Mouse (Mus musculus) liver, adult 2 months (tissue): Measurements from ENCODE around the gene Nek3. TPM values are rescaled to one million over a fixed set of nuclear protein-coding genes. Genes with fewer than 3 reads are reported as not detected.

Experiments
- DNase-seq: peaks from one replicate; pipeline ENCODE4 v3.0.0-alpha.2; 2011; ENCODE audit warnings: low read depth, low spot score; ENCODE audit errors: extremely low read depth
- H3K27ac ChIP-seq: fragments of 200-500 bp; replicated peaks from 2 replicates; pipeline ENCODE4 v1.5.1; 2012; ENCODE audit warnings: low read depth, mild to moderate bottlenecking, control low read depth, inconsistent platforms, low read length; ENCODE audit not compliant: insufficient read depth
- H3K27me3 ChIP-seq: fragments of 200-500 bp; 2 replicates; pipeline ENCODE4 v1.6.1; 2012; ENCODE audit warnings: mild to moderate bottlenecking, moderate library complexity, low read length, inconsistent platforms; ENCODE audit not compliant: control insufficient read depth, insufficient read depth
- H3K36me3 ChIP-seq: fragments of 200-500 bp; 2 replicates; pipeline ENCODE4 v1.6.1; 2012; ENCODE audit warnings: low read length, inconsistent platforms; ENCODE audit not compliant: control insufficient read depth, insufficient read depth
- H3K4me1 ChIP-seq: fragments of 200-500 bp; 2 replicates; pipeline ENCODE4 v1.6.1; 2011; ENCODE audit warnings: low read length; ENCODE audit not compliant: control insufficient read depth, insufficient read depth
- H3K4me3 ChIP-seq: fragments of 200-500 bp; 2 replicates; pipeline ENCODE4 v1.5.1; 2011; ENCODE audit warnings: low read depth, mild to moderate bottlenecking, control low read depth, low read length, moderate library complexity; ENCODE audit not compliant: insufficient read depth
- H3K79me2 ChIP-seq: fragments of 200-500 bp; 2 replicates; pipeline ENCODE4 v1.6.1; 2012; ENCODE audit warnings: inconsistent platforms, mild to moderate bottlenecking, low read length, moderate library complexity; ENCODE audit not compliant: control insufficient read depth, insufficient read depth
- H3K9ac ChIP-seq: fragments of 200-500 bp; 2 replicates; pipeline ENCODE4 v1.6.1; 2012; ENCODE audit warnings: low read depth, mild to moderate bottlenecking, control low read depth, inconsistent platforms, low read length
- CTCF ChIP-seq: fragments of 200-500 bp; IDR thresholded peaks from 2 replicates; pipeline ENCODE4 v1.5.1; 2011; ENCODE audit warnings: low read depth, low read length, control low read depth
- POLR2A ChIP-seq: fragments of 200-500 bp; IDR thresholded peaks from 2 replicates; pipeline ENCODE4 v1.6.1; 2011; ENCODE audit warnings: low read length, control low read depth; ENCODE audit not compliant: insufficient read depth; ENCODE audit errors: extremely low read depth
- WGBS: fragments of 180-500 bp; shearing (Covaris S2); methylation state at CpG from one replicate; pipeline ENCODE4 v1.1.7; 2018; 5-methylcytosine and 5-hydroxymethylcytosine counted together
- polyA plus RNA-seq: library from polyadenylated mRNA; depleted of rRNA; stranded (reverse); fragments of >200 nt; gene quantifications from 2 replicates; pipeline ENCODE4 v1.2.3, GENCODE M21; 2012
- total RNA-seq: library from RNA; depleted of rRNA; stranded (reverse); fragments of >200 nt; gene quantifications from 2 replicates; pipeline ENCODE4 v1.2.3, GENCODE M21; 2014

The Nek3 gene
- total and polyA plus RNA-seq, 2 experiments, result 0.71 to 1.1 TPM

DNA sequence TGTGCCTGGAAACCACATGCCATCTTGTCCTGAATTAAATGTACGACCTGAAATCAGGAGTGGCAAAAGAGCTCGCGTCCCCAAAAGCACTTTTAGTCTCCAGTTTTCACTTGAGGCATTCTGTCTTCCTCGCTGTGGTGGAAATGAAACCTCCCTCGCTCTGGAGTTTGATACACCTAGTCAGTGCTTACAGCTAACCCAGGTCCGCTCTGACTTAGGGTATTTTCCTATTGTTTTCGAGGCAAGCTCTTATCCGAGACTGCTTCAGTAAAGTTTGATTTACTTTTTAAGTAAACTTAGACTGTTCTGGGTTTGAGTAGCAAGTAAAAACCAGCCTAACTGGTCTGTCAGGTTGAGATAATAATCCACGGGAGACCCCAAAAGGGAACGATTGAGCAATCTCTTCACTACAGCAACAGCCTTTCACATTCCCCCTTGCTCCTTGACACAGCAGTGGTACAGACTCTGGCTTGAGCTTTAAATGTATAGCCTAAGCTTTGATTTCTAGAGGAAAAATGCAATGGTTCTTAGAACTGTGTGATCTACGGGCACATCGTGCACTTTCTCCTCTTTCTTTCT lies 27.3 kb upstream of the Nek3 start:
- H3K27me3 ChIP-seq, result no peaks in the 10 kb centered on the region

DNA sequence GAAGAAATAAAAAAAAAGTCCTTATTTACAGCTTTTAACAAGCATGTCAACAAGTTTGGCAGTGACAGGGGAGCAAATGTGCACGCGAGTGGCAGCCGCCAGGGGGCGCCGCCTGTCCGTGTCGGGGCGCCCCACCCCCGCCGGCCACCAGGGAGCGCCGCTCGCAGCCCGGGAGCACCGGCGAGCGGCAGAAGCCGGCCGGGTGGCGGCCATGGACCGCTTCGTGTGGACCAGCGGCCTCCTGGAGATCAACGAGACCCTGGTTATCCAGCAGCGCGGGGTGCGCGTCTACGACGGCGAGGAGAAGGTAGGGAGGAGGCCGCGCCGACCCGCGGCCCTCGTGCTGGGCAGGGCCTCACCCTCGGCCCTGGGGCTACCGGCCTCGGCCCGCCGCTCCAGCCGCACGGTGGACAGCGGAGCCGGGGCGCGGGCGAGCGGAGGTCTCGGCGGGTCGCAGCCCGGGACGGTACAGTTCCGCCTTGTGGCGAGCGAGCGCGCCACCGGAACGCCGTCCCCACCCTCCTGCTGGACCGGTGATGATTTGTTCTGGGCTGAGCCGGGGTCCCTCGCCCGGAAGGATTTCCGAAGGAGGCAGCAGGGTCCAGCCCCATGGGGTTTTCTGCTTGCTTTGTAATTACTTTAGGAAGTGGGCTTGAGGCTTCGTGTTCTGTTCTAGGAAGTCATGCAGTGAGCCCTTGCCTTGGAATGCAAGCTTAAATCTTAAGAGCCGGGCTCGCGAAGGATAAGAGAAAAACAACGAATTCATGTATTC lies 26.6 kb upstream of the Nek3 start, which contains the start of gene Vps36:
Vps36 (plus strand) TSS at position 150 of the 772 bp plus-strand sequence.
- H3K27me3 ChIP-seq, result no peaks in the 10 kb centered on the region
- H3K79me2 ChIP-seq, result peaks cover 10% of the 10 kb centered on the region; the same call in 1 of the 2 replicates
- TF ChIP-seq POLR2A (0 out of 2 replicates have a peak, but pooled peaks have one; percentile 33), CTCF (peak; percentile 97)
- H3K27ac ChIP-seq, result peak within 1 kb of the TSS; percentile 92
- H3K36me3 ChIP-seq, result no peaks in the 10 kb centered on the region
- H3K4me3 ChIP-seq, result peak within 1 kb of the TSS; percentile 97
- WGBS, result under 1% methylated on average over 73 of the region's 73 CpGs
- H3K9ac ChIP-seq, result peak within 1 kb of the TSS; percentile 99
- peak; percentile 52 for DNase-seq
- H3K4me1 ChIP-seq, result peaks cover 8% of the 10 kb centered on the region; the same call in 1 of the 2 replicates

More for the DNA sequence above, 27.3 kb upstream of the Nek3 start:
- no peaks in the 10 kb centered on the region for H3K36me3 ChIP-seq
- TF ChIP-seq POLR2A, result no peak
- no peak for TF ChIP-seq CTCF
- peak overlapping the region; percentile 97 for H3K4me3 ChIP-seq
- 13% methylated on average over 12 of the region's 12 CpGs for WGBS
- DNase-seq, result no peak
- peak overlapping the region; percentile 99 for H3K9ac ChIP-seq
- H3K27ac ChIP-seq, result peak overlapping the region; percentile 92
- H3K79me2 ChIP-seq, result peaks cover 13% of the 10 kb centered on the region; the same call in 1 of the 2 replicates
- peaks cover 8% of the 10 kb centered on the region; the same call in 1 of the 2 replicates for H3K4me1 ChIP-seq

DNA sequence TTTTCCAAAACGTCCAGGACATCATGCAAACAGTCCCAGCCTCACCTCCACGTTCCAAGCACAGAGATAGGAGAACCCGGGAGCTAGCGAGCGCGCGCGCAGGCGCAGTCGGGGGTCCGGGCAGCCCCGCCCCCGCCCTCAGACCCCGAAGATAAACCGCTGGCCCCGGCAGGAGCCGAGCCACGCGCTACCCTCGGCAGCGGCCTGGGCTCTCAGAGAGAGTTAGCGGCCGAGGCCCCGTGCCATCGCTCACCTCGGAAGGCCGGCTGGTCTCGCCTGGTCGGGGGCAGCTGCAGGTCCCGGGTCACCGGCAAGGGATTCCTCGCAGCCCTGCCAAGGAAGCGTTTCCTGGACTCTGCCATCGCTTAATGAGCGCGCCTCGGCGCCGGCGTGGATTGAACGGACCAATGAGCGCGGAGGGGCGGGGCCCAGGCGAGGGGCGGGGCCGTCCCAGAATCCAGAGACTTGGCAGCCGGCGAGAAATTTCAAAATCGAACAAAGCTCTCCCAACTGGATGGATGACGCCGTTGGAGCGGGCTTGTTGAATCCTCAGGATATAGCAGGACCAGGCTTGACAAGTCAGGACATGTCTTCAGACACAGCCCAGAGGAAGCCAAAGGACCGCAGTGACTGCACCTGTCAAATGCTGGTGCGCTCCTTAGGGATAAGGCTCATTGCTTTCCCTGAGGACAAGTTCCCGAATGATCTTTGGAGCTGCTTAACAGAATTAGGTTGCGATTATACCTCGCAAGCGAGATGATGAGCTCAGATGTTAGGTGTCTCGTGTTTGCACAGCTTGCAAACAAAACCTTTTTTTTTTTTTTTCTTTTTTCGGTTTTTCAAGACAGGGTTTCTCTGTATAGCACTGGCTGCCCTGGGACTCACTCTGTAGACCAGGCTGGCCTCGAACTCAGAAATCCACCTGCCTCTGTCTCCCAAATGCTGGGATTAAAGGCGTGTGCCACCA lies 19.5 kb upstream of the Nek3 start, which contains the start of gene Ckap2:
Ckap2 (minus strand) TSS at position 389 of the 967 bp plus-strand sequence.
- no peak within 1 kb of the TSS for H3K27ac ChIP-seq
- peak within 1 kb of the TSS; percentile 46; the same call in 1 of the 2 replicates for H3K9ac ChIP-seq
- H3K4me3 ChIP-seq, result peak within 1 kb of the TSS; percentile 77
- TF ChIP-seq POLR2A, result no peak
- TF ChIP-seq CTCF, result no peak
- 2% methylated on average over 63 of the region's 63 CpGs for WGBS
- H3K79me2 ChIP-seq, result no peaks in the 10 kb centered on the region
- no peaks in the 10 kb centered on the region for H3K36me3 ChIP-seq
- no peaks in the 10 kb centered on the region for H3K27me3 ChIP-seq
- peak; percentile 81 for DNase-seq
- peaks cover 2% of the 10 kb centered on the region for H3K4me1 ChIP-seq

DNA sequence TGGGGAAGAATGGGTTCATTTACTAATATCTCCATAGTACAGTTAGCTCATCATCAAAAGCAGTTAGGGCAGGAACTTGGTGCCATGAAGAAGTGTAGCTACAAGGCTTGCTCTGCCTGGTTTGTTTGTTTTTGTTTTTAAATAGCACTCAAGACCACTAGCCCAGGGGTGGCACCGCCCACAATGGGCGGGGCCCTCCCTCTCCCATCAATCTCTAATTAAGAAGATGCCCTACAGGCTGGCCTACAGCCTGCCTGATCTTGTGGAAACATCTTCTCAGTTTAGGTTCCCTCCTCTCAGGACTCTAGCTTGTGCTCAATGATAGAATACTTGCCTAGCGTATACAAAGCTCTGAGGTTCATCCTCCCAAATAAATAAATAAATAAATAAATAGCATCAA lies 18.6 kb upstream of the Nek3 start:
- WGBS, result 9% methylated on average over 3 of the region's 3 CpGs
- no peak for TF ChIP-seq POLR2A
- no peak for TF ChIP-seq CTCF
- Histone ChIP-seq H3K27me3 (no peaks in the 10 kb centered on the region), H3K36me3 (no peaks in the 10 kb centered on the region), H3K27ac (no peak overlapping the region), H3K9ac (no peak overlapping the region), H3K4me1 (peaks cover 2% of the 10 kb centered on the region), H3K4me3 (no peak overlapping the region), H3K79me2 (no peaks in the 10 kb centered on the region)
- no peak for DNase-seq

DNA sequence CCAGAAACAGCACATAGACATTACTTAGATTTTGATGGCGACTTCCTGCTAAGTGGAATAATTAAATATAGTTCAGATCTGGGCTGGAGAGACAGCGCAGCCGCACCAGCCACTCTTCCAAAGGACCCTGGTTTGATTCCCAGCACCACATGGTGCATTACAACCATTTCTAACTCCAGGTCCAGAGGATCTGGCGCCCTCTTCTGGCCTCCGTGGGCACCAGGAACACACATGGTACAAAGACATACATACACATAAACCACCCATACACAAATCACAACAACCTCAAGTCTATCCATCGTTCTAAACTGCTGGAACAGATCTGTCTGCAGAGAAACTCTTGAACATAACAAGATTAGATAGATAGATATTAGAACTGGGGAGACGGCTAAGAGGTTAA lies 9.7 kb upstream of the Nek3 start:
- 96% methylated on average over 7 of the region's 7 CpGs for WGBS
- H3K9ac ChIP-seq, result no peak overlapping the region
- no peak for TF ChIP-seq POLR2A
- TF ChIP-seq CTCF, result no peak

More for the DNA sequence above, 9.7 kb upstream of the Nek3 start:
- no peaks in the 10 kb centered on the region for H3K79me2 ChIP-seq
- no peak overlapping the region for H3K27ac ChIP-seq
- DNase-seq, result no peak
- no peaks in the 10 kb centered on the region for H3K4me1 ChIP-seq
- H3K36me3 ChIP-seq, result no peaks in the 10 kb centered on the region
- no peaks in the 10 kb centered on the region for H3K27me3 ChIP-seq
- H3K4me3 ChIP-seq, result no peak overlapping the region
